Mouse (Mus musculus) adrenal gland, postnatal 4 days (tissue): ENCODE measurements around the gene Ube2t. TPM values are rescaled to one million over a fixed set of nuclear protein-coding genes. Genes with fewer than 3 reads are reported as not detected.

Experiments used
- DNase-seq, 2 experiments: peaks; one replicate each; pipeline ENCODE4 v3.0.0; 2021 to 2022; ENCODE audit warnings: low spot score in 2 of 2, mixed read lengths in 2 of 2
- total RNA-seq, 2 experiments: library from RNA; stranded (reverse); gene quantifications; 2 replicates each; pipeline ENCODE4 v1.2.3; 2021

Gene Ube2t
- total RNA-seq, 2 experiments from 2014 or later: 11.1 to 12.1 TPM

- DNase-seq: no peak
Observed at GRCm38 (mm10) chr1:134994739-134995138, 32.4 kb downstream of the Ube2t start.

- no peak for DNase-seq
Observed at GRCm38 (mm10) chr1:134995437-134995836, 33.1 kb downstream of the Ube2t start.

GRCm38 (mm10) chr1:134995954-134996353 lies 33.6 kb downstream of the Ube2t start:
- no peak for DNase-seq

GRCm38 (mm10) chr1:134996471-134996870 lies 34.1 kb downstream of the Ube2t start:
- DNase-seq: no peak

GRCm38 (mm10) chr1:134997568-134997967 lies 35.2 kb downstream of the Ube2t start:
- DNase-seq: no peak

GRCm38 (mm10) chr1:134998231-134998630 lies 35.9 kb downstream of the Ube2t start:
- DNase-seq: no peak

- no peak for DNase-seq
Observed at GRCm38 (mm10) chr1:135000527-135000926, 38.2 kb downstream of the Ube2t start.

GRCm38 (mm10) chr1:135003346-135003745 lies 41.0 kb downstream of the Ube2t start:
- no peak for DNase-seq

GRCm38 (mm10) chr1:135005696-135006095 lies 43.3 kb downstream of the Ube2t start:
- DNase-seq: no peak

- no peak for DNase-seq
Observed at GRCm38 (mm10) chr1:135009833-135010232, 47.5 kb downstream of the Ube2t start.

GRCm38 (mm10) chr1:135011912-135012311 lies 49.5 kb downstream of the Ube2t start:
- DNase-seq: no peak

- DNase-seq: no peak
Observed at GRCm38 (mm10) chr1:135012472-135012871, 50.1 kb downstream of the Ube2t start.

- DNase-seq: no peak
Observed at GRCm38 (mm10) chr1:135014921-135015445, 52.6 kb downstream of the Ube2t start.

- DNase-seq: no peak
Observed at GRCm38 (mm10) chr1:135016907-135017655, 54.7 kb downstream of the Ube2t start.

- no peak for DNase-seq
Observed at GRCm38 (mm10) chr1:135017656-135018015, 55.3 kb downstream of the Ube2t start.

- no peak for DNase-seq
Observed at GRCm38 (mm10) chr1:135019087-135019774, 56.9 kb downstream of the Ube2t start.

- no peak for DNase-seq
Observed at GRCm38 (mm10) chr1:135019775-135020167, 57.4 kb downstream of the Ube2t start.

- no peak for DNase-seq
Observed at GRCm38 (mm10) chr1:135020281-135020940, 58.0 kb downstream of the Ube2t start.

GRCm38 (mm10) chr1:135020970-135021369 lies 58.6 kb downstream of the Ube2t start:
- no peak for DNase-seq

GRCm38 (mm10) chr1:135021936-135022335 lies 59.6 kb downstream of the Ube2t start:
- no peak for DNase-seq

- no peak for DNase-seq
Observed at GRCm38 (mm10) chr1:135023583-135023982, 61.2 kb downstream of the Ube2t start.
